Mouse (Mus musculus) forebrain, embryonic 10.5 days (tissue): ENCODE measurements at regions not wholly inside any gene's neighbourhood (a gene's known extent, or its start where the extent isn't known, plus 50 kb on each side); places are given as distances from the start of the nearest gene placed in this dataset.

Experiments
- DNase-seq: peaks from one replicate; pipeline ENCODE4 v3.0.0-alpha.2; 2017; ENCODE audit warnings: low spot score; ENCODE audit errors: extremely low spot score
- H3K27ac ChIP-seq: fragments of 300-500 bp; sonication (generic); 2 replicates; pipeline ENCODE4 v1.5.1; 2016; ENCODE audit warnings: mild to moderate bottlenecking
- H3K27me3 ChIP-seq: fragments of 300-500 bp; sonication (generic); 2 replicates; pipeline ENCODE4 v1.6.1; 2016; ENCODE audit warnings: mild to moderate bottlenecking; ENCODE audit not compliant: poor library complexity, severe bottlenecking
- H3K36me3 ChIP-seq: fragments of 300-500 bp; sonication (generic); replicated peaks from 2 replicates; pipeline ENCODE4 v1.6.1; 2016; ENCODE audit warnings: mild to moderate bottlenecking, moderate library complexity
- H3K4me1 ChIP-seq: fragments of 300-500 bp; sonication (generic); 2 replicates; pipeline ENCODE4 v1.6.1; 2016
- H3K4me3 ChIP-seq: fragments of 300-500 bp; sonication (generic); 2 replicates; pipeline ENCODE4 v1.5.1; 2016; ENCODE audit warnings: mild to moderate bottlenecking, moderate library complexity
- H3K9me3 ChIP-seq: fragments of 300-500 bp; sonication (generic); 2 replicates; pipeline ENCODE4 v1.6.1; 2016; ENCODE audit warnings: mild to moderate bottlenecking, moderate library complexity
- WGBS: fragments of 180-500 bp; shearing (Covaris S2); methylation state at CpG from one replicate; pipeline ENCODE4 v1.1.7; 2016; 5-methylcytosine and 5-hydroxymethylcytosine counted together

- Histone ChIP-seq H3K4me3 (no peak overlapping the region), H3K4me1 (peaks cover 7% of the 10 kb centered on the region; the same call in 1 of the 2 replicates), H3K36me3 (no peaks in the 10 kb centered on the region), H3K9me3 (no peaks in the 10 kb centered on the region), H3K27ac (no peak overlapping the region), H3K27me3 (no peaks in the 10 kb centered on the region)
- DNase-seq = no peak
- WGBS = 79% methylated on average over 10 of the region's 10 CpGs
These were observed 61.1 kb upstream of the Cers6 start for GRCm38 (mm10) chr2:68799993-68800740.

- Histone ChIP-seq H3K4me3 (no peak overlapping the region), H3K36me3 (no peaks in the 10 kb centered on the region), H3K4me1 (peaks cover 28% of the 10 kb centered on the region), H3K27ac (no peak overlapping the region), H3K9me3 (no peaks in the 10 kb centered on the region), H3K27me3 (no peaks in the 10 kb centered on the region)
- WGBS = 94% methylated on average over 6 of the region's 6 CpGs
- DNase-seq = no peak
These were observed 57.1 kb upstream of the Cers6 start for GRCm38 (mm10) chr2:68804117-68804516.

DNA sequence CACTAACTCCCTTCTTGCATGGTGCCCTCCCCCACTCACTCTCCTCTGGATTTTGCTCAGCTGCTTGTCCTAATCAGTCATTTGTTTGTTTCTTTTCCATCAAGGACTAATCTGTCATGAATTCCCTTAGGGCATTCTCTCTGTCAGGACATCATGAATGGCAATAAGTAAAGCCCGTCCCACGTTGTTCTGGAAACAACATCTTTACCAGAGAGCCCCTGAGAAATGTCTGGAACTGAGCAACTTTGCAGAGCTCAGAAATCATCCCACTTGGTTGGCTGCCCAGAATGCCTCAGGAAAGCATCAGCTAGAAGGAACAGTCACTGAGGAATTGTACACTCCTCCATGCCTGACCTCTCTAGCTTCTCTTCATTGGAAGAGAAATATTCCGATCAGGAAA is 55.4 kb upstream of the Cers6 start:
- Histone ChIP-seq H3K9me3 (no peaks in the 10 kb centered on the region), H3K27ac (no peak overlapping the region), H3K36me3 (no peaks in the 10 kb centered on the region), H3K4me3 (no peak overlapping the region), H3K4me1 (peaks cover 25% of the 10 kb centered on the region), H3K27me3 (no peaks in the 10 kb centered on the region)
- DNase-seq = no peak
- WGBS = 35% methylated on average over 3 of the region's 3 CpGs

DNA sequence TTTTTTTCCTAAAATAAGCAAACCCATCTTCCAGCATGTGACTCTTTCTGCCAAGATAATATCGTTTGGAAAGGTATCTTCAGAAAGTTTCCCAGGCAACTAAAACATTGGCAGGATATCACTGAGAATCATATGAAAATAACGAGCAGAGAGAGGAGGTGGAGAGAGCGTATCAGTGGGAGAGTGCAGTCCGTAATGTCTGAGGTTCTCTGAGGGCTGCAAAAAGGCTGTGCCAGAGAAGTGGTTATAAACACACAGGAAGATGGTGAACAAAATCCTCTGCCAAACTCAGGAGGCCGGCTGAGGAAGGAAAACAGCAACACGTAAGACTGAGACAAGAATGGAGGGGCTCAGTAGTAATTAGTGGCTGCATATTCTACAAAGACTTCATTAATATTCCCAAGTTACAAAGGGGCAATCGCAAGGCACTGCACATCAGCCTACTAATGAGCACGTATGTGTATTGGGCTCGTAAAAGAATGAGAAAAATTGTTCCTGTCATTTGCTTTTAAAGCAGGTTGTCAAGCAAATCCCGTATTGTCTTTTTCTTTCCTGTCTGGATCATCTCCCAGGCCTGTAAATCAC is 54.8 kb upstream of the Cers6 start:
- 44% methylated on average over 10 of the region's 10 CpGs for WGBS

More for the DNA sequence above, 54.8 kb upstream of the Cers6 start:
- Histone ChIP-seq H3K4me3 (no peak overlapping the region), H3K27me3 (no peaks in the 10 kb centered on the region), H3K27ac (peak overlapping the region; percentile 5; the same call in 1 of the 2 replicates), H3K4me1 (peaks cover 25% of the 10 kb centered on the region), H3K36me3 (no peaks in the 10 kb centered on the region), H3K9me3 (no peaks in the 10 kb centered on the region)
- DNase-seq = no peak
